Mouse (Mus musculus) cerebellum, adult 9-11 months (tissue): ENCODE data around the gene Slc39a2.
A peak's percentile ranks its signal among the peaks of the same experiment; 100 is the strongest.
"Not testable (repeated sequence)": the region's sequence is repeated elsewhere in the genome, so short reads cannot be mapped to it uniquely, and the experiment has no call there.

Experiments
- DNase-seq: peaks from one replicate; pipeline ENCODE4 v3.0.0; 2022

Slc39a2 gene

DNA sequence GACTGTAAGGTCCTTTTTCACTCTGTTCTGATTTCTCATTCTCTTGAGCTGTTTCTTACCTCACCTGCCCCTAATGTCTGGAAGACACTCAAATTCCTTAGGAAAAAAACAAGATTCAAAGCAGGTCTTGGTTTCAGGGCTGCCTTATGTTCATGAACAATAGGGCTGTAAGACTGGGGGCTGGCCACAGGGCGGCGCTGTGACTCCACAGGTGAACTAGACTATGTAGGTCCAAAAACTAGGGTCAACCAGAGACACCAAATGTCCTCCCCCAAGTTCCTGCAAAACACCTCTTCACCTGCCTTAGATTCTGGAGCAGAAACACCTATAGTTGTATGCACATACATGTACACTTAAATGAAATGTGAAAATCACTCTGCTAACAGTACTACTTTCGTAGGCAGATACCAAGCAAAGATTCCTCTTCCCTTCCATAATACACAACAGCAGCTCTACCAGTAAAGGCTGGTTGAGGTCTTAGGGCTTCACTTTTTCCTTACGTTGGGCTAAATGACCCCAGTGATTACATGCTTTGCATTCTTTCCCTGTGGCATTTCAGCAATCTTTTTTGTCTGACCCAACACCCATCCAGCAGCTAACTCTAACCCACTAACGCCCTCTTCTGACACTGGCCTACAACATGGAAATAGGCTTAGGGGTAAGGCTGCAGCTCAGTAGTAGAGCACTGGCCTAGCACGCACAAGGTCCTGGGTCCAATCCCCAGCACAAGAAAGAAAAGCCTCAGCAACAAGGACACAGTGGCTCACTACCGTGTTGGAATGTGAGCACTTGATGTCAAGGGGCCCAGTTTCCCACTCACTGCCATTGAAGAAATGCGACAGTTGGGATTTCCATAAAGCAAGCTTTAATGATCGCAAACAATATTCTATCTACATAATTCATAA lies 10.4 kb downstream of the Slc39a2 start:
- peak; percentile 70 for DNase-seq

DNA sequence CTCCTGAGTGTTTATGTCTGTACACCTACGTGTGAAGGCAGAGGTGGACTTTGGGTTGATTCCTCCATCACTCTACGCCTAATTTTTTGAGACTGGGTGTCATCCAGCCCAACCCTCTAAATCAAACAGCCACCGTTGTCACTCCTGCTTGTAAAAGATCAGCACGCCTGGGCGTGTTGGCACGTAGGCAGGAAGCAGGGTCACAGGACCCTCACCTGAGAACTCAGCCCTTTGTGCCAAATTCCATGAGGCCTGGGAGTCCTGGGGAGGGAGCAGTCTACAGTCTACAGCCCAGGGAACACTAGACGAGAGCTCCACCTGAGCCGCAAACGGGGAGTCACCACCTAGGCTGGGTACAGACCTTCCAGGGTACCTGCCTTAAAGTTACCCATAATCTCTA lies 11.1 kb downstream of the Slc39a2 start:
- DNase-seq = no peak

DNA sequence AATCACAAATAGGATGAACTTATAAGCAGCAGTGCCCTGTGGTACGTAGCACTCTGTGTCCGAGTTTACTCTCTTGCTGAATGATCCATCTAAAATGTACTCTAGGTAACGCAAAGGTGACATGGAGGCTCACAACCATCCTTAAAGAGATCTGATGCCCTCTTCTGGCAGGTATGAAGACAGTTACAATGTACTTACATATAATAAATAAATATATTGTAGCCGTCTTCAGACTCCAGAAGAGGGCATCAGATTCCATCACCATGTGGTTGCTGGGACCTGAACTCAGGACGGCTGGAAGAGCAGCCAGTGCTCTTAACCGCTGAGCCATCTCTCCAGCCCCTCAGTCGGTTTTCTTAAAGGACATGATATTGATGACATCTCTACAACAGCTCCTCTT lies 12.0 kb downstream of the Slc39a2 start:
- no peak for DNase-seq

- DNase-seq = no peak
These were observed 13.4 kb downstream of the Slc39a2 start for GRCm38 (mm10) chr14:51906102-51906501.

- DNase-seq = no peak
These were observed 18.6 kb downstream of the Slc39a2 start for GRCm38 (mm10) chr14:51911301-51911700.

GRCm38 (mm10) chr14:51912391-51913061 lies 19.8 kb downstream of the Slc39a2 start:
- no peak for DNase-seq

GRCm38 (mm10) chr14:51913062-51913959 lies 20.6 kb downstream of the Slc39a2 start:
- peak; percentile 82 for DNase-seq

GRCm38 (mm10) chr14:51913960-51914762 lies 21.5 kb downstream of the Slc39a2 start, which contains the start of gene Ndrg2:
Gene Ndrg2, minus strand, starts transcription at chr14:51914158.
- peak; percentile 78 for DNase-seq

GRCm38 (mm10) chr14:51915030-51915429 lies 22.3 kb downstream of the Slc39a2 start:
- no peak for DNase-seq

DNA sequence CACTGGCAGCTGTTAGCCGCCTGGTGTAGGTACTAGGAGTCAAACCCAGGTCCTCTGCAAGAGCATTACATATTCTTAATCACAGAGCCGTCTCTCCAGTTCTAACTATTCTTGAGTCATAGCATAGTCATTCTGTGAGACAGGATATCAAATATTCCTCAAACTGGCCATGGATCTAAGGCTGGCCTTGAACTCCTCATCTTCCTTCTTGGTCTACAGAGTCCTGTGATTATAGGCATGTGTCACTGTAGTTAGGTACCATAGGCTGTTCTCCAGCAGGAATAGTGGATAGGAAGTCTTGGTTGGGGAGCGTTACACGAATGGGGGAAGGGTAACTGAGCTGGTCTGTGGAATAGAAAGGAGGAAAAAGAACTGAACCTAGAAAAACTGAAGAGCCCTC lies 23.9 kb downstream of the Slc39a2 start:
- DNase-seq = no peak

DNA sequence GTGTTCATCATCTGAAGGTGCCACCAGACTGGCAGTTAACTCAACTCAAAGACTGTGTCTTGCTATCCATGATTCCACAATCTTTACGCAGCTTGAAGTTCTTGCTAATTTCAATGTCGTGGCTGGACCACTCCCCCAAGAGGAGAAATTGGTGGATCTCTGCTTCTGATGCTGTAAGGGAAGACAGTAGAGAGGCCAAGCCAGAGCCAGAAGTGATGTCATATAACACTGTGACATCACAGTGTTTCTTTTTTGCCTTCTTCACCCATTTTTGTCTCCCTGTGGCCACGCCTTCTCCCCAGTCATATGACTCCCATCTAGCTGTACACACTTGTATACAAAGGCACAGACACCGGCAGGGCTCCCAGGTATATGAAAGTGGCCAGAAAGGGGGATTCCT lies 25.4 kb downstream of the Slc39a2 start, which contains the start of gene Tppp2:
TSS of gene Tppp2 (plus strand) at position 301 of the 400 bp plus-strand sequence.
- no peak for DNase-seq

- DNase-seq = no peak
These were observed 26.3 kb downstream of the Slc39a2 start for GRCm38 (mm10) chr14:51918966-51919365.

GRCm38 (mm10) chr14:51921759-51922570 lies 29.3 kb downstream of the Slc39a2 start:
- peak; percentile 53 for DNase-seq

DNA sequence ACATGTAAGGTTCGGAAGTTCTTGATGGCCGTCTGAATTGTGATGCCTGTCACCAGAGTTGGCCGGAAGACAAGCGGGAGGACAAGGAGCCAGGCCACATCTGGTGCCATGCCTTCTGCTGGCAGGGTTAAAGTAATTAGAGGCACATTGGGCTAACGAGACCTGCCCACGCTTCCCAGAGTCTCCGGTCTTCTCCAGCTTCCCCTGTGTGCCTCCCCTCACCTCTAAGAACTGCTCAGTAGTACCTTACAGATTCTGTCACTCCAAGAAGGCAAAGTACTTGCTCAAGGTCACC lies 29.8 kb downstream of the Slc39a2 start, which contains the start of gene Rnase13:
TSS of gene Rnase13 (minus strand) at position 203 of the 295 bp plus-strand sequence.
- DNase-seq = no peak

DNA sequence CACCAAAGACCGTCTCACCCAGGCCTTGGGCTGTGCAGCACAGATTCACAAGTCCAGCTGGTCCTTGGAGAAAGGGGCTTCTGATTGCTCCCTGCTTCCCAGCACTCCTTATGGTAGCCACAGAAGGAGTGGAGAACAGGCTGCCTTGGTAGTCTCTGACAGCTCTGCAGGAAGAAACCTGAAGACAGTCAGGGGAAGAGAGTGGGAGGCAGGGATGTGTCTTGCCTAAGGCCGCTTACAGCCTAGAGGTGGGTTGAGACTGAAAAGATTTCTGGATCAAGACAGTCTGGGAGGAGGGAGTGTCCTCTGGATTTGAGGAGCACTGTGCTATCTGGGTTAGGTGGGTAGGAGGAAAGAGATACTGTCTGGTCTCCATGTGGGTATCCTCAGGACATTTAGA lies 30.2 kb downstream of the Slc39a2 start:
- DNase-seq = no peak

- no peak for DNase-seq
These were observed 30.8 kb downstream of the Slc39a2 start for GRCm38 (mm10) chr14:51923492-51923891.

DNA sequence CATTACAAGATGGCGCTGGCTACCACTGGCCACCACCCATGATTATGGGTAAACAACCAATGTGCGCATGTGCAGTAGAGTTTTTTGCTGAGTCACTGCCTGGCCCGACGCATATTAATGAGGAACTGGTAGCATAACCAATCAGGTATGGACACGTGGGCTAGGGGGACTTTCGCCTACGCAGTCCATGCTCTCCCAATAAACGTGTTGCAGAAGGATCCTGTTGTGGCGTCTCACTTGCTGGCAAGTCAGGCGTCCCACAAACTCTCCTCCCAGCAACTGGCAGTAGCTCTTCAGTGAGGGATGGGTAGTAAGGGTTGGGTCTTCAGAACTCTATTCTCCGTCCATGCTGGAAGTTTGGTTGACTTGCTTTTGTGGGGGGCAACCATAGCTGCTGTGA lies 34.2 kb downstream of the Slc39a2 start:
- not testable (repeated sequence) for DNase-seq

- DNase-seq = peak; percentile 28
These were observed 36.7 kb downstream of the Slc39a2 start for GRCm38 (mm10) chr14:51929309-51929943.

DNA sequence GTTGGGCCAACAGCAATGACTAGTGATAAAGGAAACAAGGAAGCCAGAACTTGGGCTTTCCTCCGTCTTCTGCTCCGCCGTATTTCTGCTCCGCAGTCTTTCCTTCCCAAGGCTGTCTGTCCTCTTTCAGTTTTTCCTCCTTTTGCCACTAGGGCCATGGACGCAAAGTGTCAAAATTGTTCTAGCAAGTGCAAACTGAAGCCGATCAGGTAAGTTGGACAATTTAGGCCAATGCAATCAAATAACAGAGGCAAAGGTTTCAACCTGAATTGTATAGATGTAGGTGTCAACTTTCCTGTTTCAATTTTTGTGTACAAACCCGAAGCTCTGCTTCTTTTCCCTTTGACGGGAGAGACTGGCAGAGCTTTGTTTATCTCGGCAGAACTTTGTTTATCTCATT lies 37.3 kb downstream of the Slc39a2 start:
- no peak for DNase-seq

DNA sequence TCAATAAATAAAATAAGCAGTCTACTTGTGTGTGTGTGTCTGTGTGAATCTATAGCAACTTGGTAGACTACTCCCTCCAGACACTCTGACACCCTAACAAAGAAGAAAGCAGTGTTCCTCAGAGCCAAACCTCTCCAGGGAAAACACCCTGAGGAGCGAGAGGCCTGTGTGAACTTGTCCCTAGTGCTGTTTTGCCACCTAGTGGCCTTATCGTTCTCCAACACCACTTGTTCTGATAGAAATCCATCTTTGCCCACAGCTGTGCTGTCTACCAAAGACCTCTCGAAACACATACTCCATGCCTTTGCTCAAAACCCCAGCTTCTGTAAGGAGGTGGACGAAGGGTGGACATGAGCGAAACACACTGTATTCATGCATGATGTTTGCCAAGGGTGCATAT lies 38.1 kb downstream of the Slc39a2 start:
- DNase-seq = peak; percentile 37
